Mouse (Mus musculus) olfactory bulb, adult 2 months (tissue): ENCODE measurements around the gene Fdxacb1.

ENCODE experiments used
- CTCF ChIP-seq: fragments of 200-500 bp; IDR thresholded peaks from 2 replicates; pipeline ENCODE4 v1.5.1; 2012; ENCODE audit warnings: low read depth, mild to moderate bottlenecking, low read length, moderate library complexity; ENCODE audit not compliant: insufficient read depth
- POLR2A ChIP-seq: fragments of 200-500 bp; IDR thresholded peaks from 2 replicates; pipeline ENCODE4 v1.6.1; 2012; ENCODE audit warnings: mild to moderate bottlenecking, low read depth, low read length, moderate library complexity; ENCODE audit not compliant: insufficient read depth

DNA sequence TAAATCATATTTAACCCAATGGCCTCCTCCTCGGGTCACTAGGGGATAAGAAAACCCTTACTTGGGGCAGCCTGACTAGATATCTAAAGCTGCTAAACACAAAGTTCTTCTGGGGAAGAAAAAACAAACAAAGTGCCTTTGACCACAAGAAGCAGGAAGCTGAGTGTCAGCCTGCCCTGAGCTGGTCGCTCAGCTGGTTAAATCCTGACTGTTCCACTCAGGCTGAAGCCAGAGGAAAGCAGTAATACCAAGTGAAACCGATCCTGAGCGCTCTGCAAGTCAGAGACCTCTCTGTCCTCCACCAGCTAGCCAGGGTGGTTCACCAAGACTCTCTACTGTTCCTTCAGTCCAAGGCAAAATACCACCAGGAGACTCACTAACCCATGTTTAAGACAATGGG is 38.4 kb upstream of the Fdxacb1 start:
- no peak for TF ChIP-seq CTCF
- no peak for TF ChIP-seq POLR2A
